Mouse (Mus musculus) left cerebral cortex, adult 2 months (tissue): ENCODE measurements around the gene 1810009A15Rik. TPM values are rescaled to one million over a fixed set of nuclear protein-coding genes. Genes with fewer than 3 reads are reported as not detected.
A peak's percentile ranks its signal among the peaks of the same experiment; 100 is the strongest.

Experiments
- DNase-seq, 2 experiments: peaks; one replicate each; pipeline ENCODE4 v3.0.0; 2021 to 2022; ENCODE audit warnings: low spot score in 2 of 2, mixed read lengths in 1 of 2; ENCODE audit errors: extremely low spot score in 1 of 2
- H3K27ac ChIP-seq: fragments of 200-600 bp; 2 replicates; pipeline ENCODE4 v1.8.1; 2022
- H3K4me3 ChIP-seq: fragments of 200-600 bp; 2 replicates; pipeline ENCODE4 v1.8.1; 2022
- CTCF ChIP-seq: fragments of 200-600 bp; IDR thresholded peaks from 2 replicates; pipeline ENCODE4 v1.8.1; 2022; ENCODE audit warnings: antibody characterized with exemption, mild to moderate bottlenecking, moderate library complexity
- intact Hi-C: fragments of 180-260 bp; cut with DNase I; formaldehyde crosslinking; loops from one replicate; pipeline ENCODE4 v1.15.1; 2025
- long read RNA-seq, 2 experiments: library from polyadenylated mRNA; stranded (forward); transcript quantifications; one replicate each; pipeline ENCODE4 v2.0.0; 2021; ENCODE audit warnings: borderline mapping rate in 2 of 2
- total RNA-seq, 2 experiments: library from RNA; stranded (reverse); gene quantifications; 2 replicates each; pipeline ENCODE4 v1.2.3; 2021

The 1810009A15Rik gene
- 10 to 100 TPM; 22.5 to 23.2 TPM for total RNA-seq
- long read RNA-seq, experiment 1, transcript 1810009A15Rik-201 (4 exons, 806 nt), result major isoform, 18 of 21 reads
- long read RNA-seq, experiment 1, partial matches to known transcripts, result 1 of 21 reads
- long read RNA-seq, experiment 1, other reads (novel, unspliced or antisense), result 1 of 21 reads
- long read RNA-seq, experiment 2, transcript 1810009A15Rik-201 (4 exons, 806 nt), result major isoform, 13 of 13 reads
- long read RNA-seq, experiment 2, partial matches to known transcripts, result 0 of 13 reads
- long read RNA-seq, experiment 2, other reads (novel, unspliced or antisense), result 0 of 13 reads

DNA sequence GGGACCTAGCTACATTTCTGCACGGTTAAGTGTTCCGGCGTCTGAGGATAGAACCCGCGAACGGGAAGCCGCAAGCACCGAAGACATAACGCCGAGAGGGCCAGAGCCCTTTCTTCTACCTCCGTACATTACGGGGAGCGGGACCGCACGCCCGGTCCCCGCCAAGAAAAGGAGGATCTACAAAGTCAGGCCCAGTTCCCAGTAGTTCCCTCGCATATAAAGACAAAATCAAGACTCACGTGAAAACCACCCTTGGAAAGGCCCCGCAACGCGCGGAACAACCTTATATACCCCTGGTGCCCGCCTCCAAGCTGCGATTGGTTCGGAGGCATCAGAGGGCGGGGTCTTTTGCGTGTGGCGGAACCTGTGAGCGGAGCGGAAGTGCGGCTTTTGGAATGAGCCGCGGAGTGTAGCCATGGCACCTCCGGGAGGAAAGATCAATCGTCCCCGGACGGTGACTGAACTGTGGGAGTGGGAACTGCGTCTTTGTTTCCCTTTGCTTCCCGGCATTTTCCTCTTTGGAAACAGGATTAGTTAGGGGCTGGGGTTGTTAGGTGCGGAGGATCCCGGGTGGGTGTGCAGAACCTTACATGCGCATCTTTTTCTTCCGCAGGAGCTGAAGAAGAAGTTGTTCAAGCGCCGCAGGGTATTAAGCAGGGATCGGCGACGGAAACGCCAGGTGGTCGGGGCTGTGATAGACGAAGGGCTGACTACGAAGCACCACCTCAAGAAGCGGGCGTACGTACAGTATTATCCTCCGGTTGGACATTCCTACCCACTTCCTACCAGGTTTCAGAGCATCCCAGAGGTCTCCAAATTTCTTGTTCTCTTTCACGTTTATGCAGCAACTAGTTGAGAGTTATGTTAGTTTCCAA is at the start of gene 1810009A15Rik, which contains the start of gene Gm49416:
1810009A15Rik (plus strand) TSS at position 343 of the 875 bp plus-strand sequence.
Gm49416 (plus strand) TSS at position 416 of the 875 bp plus-strand sequence.
- Histone ChIP-seq H3K4me3 (peak within 1 kb of the TSS; percentile 81), H3K27ac (peak within 1 kb of the TSS; percentile 86)
- intact Hi-C loops, result loop anchor here (5.0 kb wide), 1 partner anchor 46 kb away; no protein-coding TSS in a partner anchor
- no peak for TF ChIP-seq CTCF
- DNase-seq, result peak; percentile 92 to 94

DNA sequence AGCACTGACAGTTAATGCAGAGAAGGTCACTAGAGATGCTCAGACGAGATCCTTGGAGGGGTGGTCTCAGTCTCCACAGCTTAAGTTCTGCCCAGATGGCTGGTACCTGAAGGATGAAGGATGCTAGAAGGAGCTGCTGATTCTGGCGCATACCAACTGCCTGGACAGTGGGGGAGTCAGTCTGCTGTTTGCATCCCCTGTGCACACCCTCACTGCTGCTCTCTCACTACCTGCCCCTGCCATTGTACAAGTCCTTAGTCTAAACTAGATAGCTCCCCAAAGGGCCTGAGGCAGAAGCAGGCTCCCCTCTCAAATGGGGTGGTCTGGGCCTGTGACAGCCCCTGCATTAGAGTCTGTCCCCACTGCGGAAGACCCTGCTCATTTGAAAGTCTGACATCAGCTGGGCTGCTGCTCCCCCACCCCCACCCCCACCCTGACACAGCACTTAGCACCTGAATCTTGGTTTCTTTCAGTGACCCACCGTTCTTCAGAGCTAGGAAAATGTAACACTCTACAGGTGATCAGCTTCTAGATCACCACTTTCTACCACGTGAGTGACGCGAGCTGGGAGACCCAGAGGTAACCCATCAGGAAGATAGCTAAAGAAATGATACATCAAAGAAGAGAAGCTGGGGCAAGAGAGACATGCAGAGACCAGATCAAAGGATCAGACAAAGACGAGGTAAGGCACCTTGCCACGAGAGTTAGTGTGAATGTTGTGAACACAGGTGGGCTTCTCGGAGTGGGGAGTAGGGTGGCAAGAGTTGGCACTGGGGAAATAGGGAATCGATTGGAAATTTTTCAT is 49.3 kb upstream of the 1810009A15Rik start, which contains the start of gene Gng3:
Gng3 (minus strand) TSS at position 92 of the 805 bp plus-strand sequence.
- intact Hi-C loops, result no loop called here
- Histone ChIP-seq H3K27ac (peak within 1 kb of the TSS; percentile 98), H3K4me3 (peak within 1 kb of the TSS; percentile 82)
- no peak for TF ChIP-seq CTCF
- DNase-seq, result peak; percentile 83 to 85

DNA sequence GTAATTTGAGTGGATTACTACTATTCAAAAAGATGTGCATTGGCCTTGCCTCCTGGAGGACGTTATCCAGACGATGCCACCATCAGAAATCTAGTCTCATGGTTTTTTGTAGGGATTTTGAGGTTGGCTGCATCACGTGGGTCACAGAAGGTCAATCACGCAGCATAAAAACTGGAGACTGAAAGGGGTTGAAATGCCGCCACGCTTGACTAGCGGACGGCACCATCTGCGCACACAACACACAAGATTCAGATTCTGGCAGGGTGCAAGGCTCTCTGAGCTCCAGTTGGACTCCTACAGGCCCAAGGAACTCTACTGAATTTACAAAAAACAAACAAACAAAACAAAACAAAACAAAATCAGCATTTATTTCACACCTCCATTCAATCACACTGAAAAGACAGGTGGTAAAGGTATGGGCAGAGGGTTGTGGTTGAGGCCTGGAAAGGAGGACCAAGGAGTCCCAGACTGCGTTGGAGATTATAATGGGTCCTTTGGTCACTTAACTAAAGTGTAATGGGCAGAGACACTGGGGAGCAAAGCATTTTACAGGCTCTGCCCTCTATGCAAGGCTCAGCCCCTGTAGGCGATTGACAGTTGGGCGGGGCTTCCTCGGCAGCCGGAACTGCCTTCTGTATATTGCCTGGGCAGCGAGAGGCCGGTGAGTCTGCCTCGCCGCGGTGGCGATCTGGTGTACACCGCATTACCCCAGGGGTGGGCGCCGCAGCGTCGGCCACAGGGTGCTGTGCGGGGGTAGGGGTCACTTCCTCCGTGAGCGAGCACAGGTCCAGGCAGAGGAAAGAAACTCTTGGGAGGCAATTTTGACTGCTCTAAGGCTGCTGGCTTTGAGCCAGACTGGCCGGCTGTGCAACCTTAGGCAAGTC is 48.5 kb upstream of the 1810009A15Rik start:
- H3K27ac ChIP-seq, result peak overlapping the region; percentile 98
- intact Hi-C loops, result loop anchor here (5.0 kb wide), 4 partner anchors 47 to 272 kb away; partner anchors contain the start of genes 1810009A15Rik, Gm49416 and Mta2
- TF ChIP-seq CTCF, result no peak; the same call in 1 of the 2 replicates
- DNase-seq, result peak; percentile 74 to 77
- peak overlapping the region; percentile 82 for H3K4me3 ChIP-seq

DNA sequence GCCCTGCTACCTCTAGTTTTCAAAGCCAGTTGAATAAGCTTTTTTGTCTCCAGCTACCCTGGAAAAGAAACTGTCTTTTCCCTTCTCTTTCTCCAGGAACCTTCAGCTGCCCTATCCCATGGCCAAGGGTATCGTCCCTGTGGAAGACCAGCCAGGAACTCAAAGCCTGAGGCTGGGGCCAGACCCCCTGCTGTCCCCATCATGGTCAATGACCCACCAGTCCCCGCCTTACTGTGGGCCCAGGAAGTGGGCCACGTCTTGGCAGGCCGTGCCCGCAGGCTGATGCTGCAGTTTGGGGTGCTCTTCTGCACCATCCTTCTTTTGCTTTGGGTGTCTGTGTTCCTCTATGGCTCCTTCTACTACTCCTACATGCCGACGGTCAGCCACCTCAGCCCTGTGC is 47.6 kb upstream of the 1810009A15Rik start:
- DNase-seq, result no peak
- TF ChIP-seq CTCF, result no peak
- H3K4me3 ChIP-seq, result peak overlapping the region; percentile 82
- peak overlapping the region; percentile 98; the same call in 1 of the 2 replicates for H3K27ac ChIP-seq
- intact Hi-C loops, result loop anchor here (5.0 kb wide), 4 partner anchors 46 to 271 kb away; partner anchors contain the start of genes 1810009A15Rik, Gm49416 and Mta2

DNA sequence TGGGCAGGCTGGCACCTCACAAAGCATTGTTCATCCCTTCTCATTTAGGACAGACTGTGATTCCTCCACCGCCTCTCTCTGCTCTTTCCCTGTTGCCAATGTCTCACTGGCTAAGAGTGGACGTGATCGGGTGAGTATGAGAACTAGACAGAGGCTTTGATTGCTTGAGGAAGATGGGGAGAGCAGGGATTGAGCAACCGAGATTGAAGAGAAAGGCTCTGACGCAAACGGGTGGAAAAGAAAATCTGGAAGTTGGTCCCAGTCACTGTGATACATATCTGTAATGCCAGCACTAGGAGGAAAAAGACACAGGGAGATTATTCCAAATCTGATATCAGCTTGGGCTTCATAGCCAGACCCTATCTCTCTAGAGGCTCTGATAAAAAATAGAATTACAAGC is 45.7 kb upstream of the 1810009A15Rik start:
- no peak for TF ChIP-seq CTCF
- no peak overlapping the region for H3K4me3 ChIP-seq
- H3K27ac ChIP-seq, result no peak overlapping the region
- no peak for DNase-seq
- intact Hi-C loops, result loop anchor here (5.0 kb wide), 4 partner anchors 44 to 269 kb away; partner anchors contain the start of genes 1810009A15Rik, Gm49416 and Mta2

DNA sequence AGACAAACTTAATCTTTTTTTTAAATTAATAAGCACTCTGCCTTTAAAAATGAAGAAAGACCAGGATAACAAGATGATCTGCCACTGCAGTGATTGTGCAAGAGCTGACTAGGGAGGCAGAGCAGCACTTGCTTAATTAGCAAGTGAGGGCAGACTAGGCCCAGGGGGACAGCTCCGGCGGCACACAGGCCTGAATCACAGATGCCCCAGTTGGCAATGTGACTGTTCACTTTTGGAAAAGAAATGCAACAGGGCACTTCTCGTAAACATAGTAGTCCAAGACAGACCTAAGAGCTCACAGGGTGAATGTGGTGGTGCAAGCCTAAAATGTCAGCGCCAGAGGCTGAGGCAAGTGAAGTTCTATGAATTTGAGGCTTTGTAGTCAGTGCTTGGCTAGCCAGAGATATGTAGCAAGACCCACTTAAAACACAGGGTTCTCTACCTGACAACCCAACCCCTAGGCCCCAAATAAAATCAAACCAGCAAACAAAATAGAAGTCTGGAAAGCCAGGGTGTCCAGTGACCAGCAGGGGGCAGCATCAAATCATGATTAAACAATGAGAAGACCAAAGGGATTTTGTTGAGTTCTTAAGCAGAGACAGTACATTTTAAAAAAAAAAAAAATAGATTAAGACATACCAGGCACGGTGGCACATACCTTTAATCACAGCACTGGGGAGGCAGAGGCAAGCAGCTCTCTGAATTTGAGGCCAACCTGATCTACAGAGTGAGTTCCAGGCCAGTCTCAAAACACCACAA is 44.1 kb upstream of the 1810009A15Rik start:
- no peak overlapping the region for H3K27ac ChIP-seq
- no peak overlapping the region for H3K4me3 ChIP-seq
- peak; percentile 81 for TF ChIP-seq CTCF
- intact Hi-C loops, result loop anchor here (5.0 kb wide), 4 partner anchors 43 to 268 kb away; partner anchors contain the start of genes 1810009A15Rik, Gm49416 and Mta2
- DNase-seq, result peak; percentile 60 to 81

GRCm38 (mm10) chr19:8848356-8848755 is 40.3 kb upstream of the 1810009A15Rik start:
- intact Hi-C loops, result no loop called here
- Histone ChIP-seq H3K4me3 (no peak overlapping the region), H3K27ac (no peak overlapping the region)
- no peak for DNase-seq
- no peak for TF ChIP-seq CTCF

DNA sequence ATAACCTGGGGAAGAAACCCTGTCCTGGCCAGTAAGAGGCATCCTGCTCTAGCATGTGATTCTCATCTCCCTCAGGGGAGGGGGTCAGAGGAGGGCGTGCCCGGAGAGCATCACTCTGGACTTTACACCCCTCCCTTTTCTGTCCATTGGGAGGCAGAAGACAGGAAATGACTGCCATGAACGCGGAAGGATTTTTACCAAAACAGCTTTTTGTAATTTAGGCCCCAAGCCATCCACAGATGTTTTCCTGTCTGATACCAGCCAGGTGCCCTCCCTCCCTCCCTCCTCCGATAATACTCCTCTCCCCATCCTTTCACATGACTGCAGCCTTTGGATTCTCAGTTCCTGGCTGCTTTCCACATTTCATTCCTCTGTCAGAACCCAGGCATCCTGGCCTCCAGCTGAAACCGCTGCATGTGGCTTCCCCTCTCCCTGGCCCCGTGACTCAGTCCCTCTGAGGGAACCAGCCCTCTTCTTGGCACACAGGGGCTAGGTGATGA is 38.2 kb upstream of the 1810009A15Rik start, which contains the start of gene Lrrn4cl:
Lrrn4cl (plus strand) TSS at position 367 of the 500 bp plus-strand sequence.
- TF ChIP-seq CTCF, result no peak
- DNase-seq, result no peak
- Histone ChIP-seq H3K4me3 (no peak within 1 kb of the TSS), H3K27ac (peak within 1 kb of the TSS; percentile 26; the same call in 1 of the 2 replicates)
- intact Hi-C loops, result no loop called here

DNA sequence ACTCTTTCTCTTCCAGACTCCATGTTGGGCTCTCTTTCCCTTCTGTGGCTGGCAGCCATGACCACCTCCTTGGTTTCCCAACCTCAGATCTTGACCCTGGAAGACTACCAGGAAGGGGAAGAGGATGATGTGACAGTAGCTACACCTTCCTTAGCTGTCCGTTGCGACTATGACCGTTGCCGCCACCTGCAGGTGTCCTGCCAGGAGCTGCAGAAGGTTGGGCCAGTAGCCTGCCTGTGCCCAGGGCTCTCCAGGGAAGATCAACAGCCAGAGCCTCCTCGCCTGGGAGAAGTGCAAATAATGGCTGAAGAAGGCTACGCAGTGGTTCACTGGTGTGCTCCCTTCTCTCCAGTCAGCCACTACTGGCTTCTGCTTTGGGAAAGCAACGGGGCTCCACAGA is 37.0 kb upstream of the 1810009A15Rik start:
- no peak for TF ChIP-seq CTCF
- Histone ChIP-seq H3K27ac (peak overlapping the region; percentile 75), H3K4me3 (no peak overlapping the region)
- intact Hi-C loops, result no loop called here
- no peak for DNase-seq
